In genomic region chr9:58516480-58516879, GRCm38 (mm10) we compare ENCODE assay signal across 15 mouse cellular contexts. TPM values are rescaled to one million over a fixed set of nuclear protein-coding genes. Genes with fewer than 3 reads are reported as not detected.
"Had no signal": no experiment of that assay in that cellular context is flagged by ENCODE, and none has a peak within 500 bp of the region (broad histone marks: within the 10 kb centered on the region; RNA-seq: fewer than 3 reads in every experiment).

No protein-coding gene starts in this region.

- DNase-seq: kidney, postnatal 10 days; kidney, postnatal 4 days; lung, adult 2 months; thymus, postnatal 4 days had no signal

- H3K4me3 ChIP-seq: layer of hippocampus, adult 2 months; limb, embryonic 10.5 days; liver, embryonic 15.5 days; megakaryocyte, embryonic 14.5 days; midbrain, embryonic 15.5 days; neural tube, embryonic 12.5 days had no signal

- ATAC-seq: lung, postnatal 0 days; midbrain, embryonic 15.5 days had no signal

- H3K4me2 ChIP-seq: liver, embryonic 11.5 days; liver, embryonic 15.5 days; midbrain, embryonic 11.5 days; midbrain, embryonic 15.5 days; neural tube, embryonic 12.5 days had no signal

- H3K27me3 ChIP-seq: liver, embryonic 15.5 days; midbrain, embryonic 15.5 days; neural tube, embryonic 12.5 days had no signal

- H3K27ac ChIP-seq: layer of hippocampus, adult 2 months; limb, embryonic 10.5 days; liver, embryonic 15.5 days; macrophage; midbrain, embryonic 15.5 days; neural tube, embryonic 12.5 days; stomach, postnatal 0 days had no signal

- H3K4me1 ChIP-seq: liver, embryonic 15.5 days had no signal

- H3K9me3 ChIP-seq: limb, embryonic 10.5 days; liver, embryonic 15.5 days; megakaryocyte, embryonic 14.5 days; midbrain, embryonic 15.5 days; neural tube, embryonic 12.5 days had no signal

- H3K36me3 ChIP-seq: limb, embryonic 10.5 days; liver, embryonic 15.5 days; midbrain, embryonic 15.5 days; neural tube, embryonic 12.5 days had no signal

- H3K9ac ChIP-seq: liver, embryonic 15.5 days; midbrain, embryonic 15.5 days; neural tube, embryonic 12.5 days had no signal

RNA-seq across cellular contexts. Expression of gene Insyn1, which starts 28.1 kb away (rescaled TPM):
- polyA plus RNA-seq: liver, embryonic 15.5 days; macrophage had no signal
